Mouse (Mus musculus) CD4-positive, CD25-positive, alpha-beta regulatory T cell, adult 2 months (primary cell): Measurements from ENCODE around the gene BC052040.
A peak's percentile ranks its signal among the peaks of the same experiment; 100 is the strongest.

Experiments
- DNase-seq: peaks from one replicate; pipeline ENCODE4 v3.0.0-alpha.2; 2012; ENCODE audit warnings: low read depth, low spot score

Gene BC052040

DNA sequence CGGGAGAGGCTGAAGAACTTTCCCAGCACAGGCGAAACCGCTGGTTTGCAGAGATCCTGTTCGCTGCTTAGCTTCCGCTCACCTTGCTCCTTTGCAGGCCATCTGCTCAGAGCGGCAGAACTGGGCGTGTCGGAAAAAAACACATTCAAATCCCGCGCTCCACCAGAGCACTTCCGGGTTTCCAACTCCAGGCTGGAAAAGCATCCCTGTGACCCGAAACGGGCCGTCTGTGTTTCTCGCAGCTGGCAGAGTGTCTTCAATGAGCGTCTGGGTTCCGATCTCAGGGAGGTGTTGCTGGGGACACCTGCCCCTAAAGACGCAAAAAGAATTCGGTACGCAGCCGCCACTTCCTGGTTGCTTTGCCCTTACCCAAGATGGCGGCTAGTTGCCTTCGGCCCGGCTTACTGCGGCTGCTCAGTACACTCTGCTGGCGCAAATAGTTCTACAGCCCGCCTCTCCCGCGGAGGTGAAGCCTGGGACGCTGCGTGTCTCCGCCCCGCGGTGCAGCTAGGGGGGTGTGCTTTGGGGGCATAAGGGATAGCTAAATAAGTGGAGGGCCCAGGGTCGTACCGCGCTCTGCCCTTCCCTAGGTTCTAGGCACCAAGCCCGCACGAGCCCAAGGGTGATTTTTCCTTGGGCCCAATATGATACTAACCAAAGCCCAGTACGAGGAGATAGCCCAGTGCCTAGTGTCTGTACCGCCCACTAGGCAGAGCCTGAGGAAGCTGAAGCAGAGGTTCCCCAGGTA lies at the start of gene BC052040:
Gene BC052040 (plus strand): TSS at position 476 of the 748 bp plus-strand sequence.
- peak; percentile 94 for DNase-seq

DNA sequence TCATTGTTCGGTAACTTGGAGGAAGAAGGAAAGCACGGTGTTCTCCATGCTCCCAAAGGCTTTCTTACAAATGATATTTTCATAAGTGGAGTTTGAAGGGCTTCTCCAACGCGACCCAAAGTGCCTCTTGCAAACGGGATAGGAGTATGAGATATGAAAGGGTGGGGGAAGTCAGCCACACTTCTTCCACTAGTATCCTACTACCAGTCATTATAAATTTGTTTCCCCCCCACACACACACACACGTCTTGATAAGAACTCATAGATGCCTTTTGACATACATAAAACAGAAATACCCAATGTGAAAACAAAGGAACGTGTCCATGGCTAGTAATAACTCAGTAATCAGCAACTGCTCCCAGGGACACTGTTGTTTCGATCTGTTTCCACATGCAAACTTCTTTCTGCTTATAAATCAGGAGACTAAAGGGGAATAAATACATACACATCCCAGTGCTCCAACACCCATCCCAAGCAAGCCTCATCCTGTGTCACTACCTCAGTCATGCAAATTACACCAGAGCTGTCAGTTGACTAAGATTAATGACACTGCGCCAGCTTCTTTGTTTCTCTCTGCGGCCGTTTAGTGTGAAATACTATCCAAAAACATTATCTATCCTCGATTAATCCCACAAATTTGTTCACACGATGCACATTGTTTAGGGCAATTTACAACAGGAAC lies 43.4 kb upstream of the BC052040 start:
- DNase-seq: no peak

DNA sequence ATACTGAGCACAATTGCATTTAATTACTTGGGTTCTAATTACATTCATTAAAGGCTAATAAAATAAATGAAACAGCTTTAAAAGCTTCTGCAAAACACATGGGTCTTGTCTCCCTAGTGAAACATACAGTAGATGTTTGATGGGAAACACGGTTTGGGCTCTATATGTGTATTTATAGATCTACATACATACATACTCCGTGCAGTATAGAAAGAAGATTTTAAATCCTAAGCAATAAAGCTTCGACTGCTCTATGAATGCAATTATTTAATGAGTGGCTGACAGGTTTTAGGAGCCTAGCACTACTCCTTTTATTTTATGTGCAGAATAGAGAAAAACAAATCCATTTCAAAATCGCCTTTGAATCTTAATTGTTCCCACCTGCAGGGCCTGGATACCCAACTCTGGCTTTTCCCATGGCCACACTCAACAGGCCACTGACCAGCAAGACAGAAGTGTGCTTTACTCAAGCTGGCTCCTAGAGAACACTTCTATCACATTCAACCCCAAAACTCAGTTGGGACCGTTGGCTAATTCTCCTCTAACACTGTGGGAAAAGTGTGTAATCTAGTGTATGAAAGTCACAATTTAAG lies 42.7 kb upstream of the BC052040 start:
- DNase-seq: no peak

DNA sequence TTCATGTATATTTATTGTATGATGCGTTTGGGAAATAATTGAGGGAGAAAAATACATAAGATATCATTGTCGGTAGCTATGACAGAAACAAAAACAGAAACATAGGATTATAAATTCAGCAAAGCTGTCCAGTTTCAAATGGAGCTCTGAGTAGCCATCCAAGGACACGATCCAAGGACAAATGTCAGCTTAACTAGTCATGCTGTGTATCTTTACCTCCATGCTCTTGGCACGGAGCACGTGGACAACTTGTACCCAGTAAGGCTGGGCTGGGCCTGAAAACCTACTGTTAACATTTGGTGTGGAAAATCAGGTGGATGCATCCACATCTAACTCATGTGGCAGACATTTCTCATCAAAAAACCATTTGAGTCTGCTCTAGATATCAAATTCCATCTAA lies 41.8 kb upstream of the BC052040 start:
- no peak for DNase-seq

DNA sequence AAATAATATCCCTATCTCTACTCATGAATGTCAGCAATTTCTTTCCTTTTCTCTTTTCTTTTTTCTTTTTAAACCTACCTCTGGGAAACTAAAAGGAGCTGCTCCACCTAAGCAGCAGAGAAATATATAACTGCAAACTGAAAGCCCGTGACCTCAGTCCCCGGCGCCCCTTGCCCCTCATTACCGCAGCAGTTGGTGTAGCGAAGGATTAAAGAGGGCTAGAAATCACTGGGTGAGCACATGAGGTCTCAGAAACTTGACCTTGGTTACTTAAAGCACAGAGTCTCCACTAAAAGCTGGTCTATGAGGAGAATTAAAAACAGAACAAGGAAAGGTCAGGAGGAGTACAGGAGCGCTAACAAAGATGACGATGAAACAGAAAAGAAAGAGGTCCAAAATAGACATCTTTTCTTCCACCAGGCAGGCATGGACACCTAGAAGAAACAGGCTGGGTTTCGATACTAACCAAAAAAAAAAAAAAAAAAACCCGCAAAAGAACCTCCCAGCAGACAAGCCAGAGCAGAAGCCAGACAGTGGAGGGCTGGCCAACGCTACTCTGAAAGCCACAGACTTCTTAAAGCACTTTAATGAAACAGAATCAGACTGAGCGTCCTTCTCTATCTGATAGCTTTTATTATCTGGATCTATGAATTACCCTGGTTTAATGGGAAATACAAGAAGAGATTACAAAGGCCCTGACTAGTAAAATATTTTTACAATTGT lies 39.0 kb upstream of the BC052040 start:
- DNase-seq: no peak

DNA sequence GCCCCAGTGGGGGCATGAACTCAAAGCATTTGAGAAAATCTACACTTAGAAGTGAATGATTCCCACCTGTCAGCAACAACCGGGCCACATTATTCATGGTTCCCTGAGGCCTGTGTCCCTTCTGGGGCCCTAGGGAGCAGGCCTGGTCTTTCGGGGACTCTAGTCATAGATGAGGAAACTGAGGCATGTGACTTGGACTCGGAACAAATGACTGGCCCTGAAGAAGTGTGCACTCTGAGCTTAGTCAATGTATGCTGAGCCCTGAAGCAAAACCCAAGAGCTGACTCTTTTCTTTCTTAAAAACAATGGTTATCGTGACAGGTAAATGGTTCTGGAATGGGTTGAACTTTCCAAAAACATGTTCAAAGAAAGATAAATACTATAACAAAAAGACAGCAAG lies 38.3 kb upstream of the BC052040 start:
- no peak for DNase-seq

DNA sequence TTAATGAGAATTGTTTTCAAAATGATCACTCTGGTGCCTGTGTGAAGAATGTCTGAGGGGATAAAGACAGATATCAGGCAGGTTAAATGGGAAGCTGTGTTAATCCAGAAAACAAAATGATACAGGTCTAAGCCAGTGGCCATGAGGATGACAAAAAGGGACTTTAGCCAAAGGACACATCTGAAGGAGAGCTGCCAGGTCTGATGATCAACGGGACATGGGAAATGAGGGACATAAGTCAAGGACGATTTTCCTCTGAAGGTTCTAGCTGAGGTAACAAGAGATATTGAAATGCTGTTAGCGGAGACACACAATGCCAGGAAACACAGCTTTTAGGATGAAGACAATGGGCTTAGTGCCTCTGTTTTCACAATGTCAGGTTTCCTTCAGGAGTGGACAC lies 29.6 kb upstream of the BC052040 start:
- DNase-seq: no peak

DNA sequence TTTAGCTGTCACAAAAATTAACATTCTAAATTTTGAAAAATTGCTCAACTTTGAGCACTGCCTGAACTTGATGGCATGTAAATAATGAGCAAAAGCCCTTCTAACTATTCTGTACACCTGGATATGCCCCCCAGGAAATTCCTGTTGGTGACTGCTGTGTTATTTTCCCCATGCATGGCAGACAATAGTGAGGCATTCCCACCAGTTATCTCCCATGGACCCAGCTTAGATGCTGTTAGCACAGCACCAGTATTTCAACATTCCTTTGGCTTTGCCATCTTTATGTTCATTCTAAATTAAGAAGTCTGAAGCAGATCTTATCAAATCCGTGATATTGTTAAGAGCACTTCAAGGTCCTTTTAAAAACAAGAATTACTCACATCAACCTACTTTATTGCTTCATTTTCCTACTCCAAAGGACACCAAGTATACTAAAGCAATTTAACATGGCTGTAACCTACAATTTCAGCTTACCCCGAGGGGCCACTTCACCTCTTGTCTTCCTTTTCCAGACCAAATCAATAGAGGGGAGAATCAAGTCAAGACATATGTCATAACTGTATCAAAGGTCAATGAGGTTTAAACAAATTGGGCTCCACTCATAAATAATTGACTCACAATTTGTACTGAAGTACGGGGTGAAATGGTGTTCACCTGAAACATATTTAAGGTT lies 19.2 kb upstream of the BC052040 start:
- no peak for DNase-seq

DNA sequence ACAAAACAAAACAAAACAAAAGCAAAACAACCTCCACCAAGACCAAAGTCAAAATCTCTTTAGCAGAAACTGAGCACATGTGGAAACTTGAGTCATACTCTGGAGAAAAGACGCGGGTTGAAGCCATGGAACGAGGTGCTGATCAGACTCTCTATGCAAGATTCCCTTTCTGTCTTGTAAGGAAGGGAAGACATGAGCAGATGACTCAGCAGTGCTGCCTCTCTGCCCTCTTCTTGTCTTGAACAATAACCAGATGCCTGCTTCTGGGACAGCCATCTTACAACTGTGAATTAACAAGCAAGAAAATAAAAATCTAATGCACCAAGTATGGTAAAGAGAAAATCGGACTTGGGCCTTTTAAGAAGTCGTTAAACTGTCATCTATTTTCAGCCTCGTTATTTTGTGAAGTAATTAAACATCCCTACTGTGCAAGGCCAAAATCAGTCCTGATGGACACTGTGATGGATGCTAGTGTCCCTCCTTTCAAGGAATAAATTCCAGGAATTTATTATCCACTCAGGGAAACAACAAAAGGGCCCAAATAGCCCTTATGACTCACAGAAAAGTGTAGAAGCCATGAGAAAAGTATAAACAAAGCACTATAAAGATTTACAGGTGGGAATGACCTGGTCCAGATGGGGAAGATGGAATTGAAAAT lies 18.0 kb upstream of the BC052040 start:
- DNase-seq: no peak

DNA sequence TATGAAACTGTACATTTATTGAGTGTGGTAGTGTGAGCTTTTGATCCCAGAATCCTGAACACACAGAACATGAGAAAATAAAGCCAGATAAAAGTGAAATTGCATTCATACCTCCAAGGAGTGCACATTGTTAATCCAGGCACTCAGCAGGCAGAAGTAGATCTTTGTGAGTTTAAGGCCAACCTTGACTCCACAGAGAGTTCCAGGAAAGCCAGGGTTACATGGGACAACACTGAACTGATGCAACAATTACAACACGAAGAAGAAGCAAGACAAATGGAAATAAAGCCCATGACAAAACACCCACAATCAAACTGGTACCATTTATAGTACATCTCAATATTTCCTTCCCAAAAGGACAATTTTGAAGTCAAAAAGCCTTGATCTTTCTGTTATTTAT lies 9.5 kb upstream of the BC052040 start:
- no peak for DNase-seq

DNA sequence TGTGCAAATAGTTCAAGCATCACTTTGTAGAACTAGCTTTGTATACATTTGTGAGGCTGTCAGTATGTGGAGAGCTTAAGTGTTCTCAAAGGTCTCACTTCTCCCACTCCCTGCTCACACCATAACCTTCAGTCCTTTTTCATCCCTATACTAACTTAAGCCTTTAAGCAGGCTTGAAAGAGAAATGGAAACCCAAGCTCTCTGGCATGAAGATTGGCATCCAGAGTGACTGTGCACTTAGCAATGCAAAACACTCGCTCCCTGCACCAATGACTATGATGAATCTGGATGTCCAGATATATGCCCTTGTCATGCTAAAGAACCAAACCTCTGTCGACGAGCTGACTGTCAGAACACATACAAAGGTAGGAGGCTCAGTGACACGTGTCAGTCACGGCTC lies 6.7 kb upstream of the BC052040 start:
- DNase-seq: no peak

DNA sequence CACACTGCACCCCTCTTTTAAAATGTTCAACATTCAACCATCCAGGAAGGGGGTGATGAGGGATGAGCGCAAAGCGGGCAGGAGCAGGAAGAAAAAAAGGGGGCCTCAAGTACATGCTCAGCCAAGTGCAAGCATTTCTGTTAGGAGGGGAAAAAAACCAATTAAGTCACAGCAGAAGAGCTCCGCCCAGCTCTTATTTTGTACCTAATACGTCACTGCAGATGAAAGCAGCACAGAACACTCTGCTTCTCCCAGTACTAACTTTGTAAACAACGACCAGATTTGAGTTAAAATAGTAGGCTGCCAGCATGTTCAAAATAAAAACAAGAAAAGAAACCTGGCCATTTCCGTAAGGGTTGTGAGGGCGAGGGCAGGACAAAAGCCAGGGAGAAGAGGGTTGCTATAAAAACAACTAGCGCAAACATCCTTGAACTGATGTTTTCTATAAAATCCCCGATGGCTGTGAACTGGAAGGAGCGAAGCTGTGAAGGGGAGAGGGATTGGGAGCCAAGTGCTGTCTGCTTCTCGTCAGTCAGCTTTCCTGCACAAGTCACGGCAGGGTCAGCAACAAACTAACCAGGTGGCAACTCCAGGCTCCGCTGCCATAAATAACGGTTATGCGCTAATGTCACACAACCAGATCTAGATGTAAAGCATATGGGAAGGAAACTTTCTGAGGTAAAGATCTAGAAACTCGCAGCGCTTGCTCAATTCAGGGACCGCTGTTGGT lies 2.2 kb upstream of the BC052040 start:
- DNase-seq: no peak

DNA sequence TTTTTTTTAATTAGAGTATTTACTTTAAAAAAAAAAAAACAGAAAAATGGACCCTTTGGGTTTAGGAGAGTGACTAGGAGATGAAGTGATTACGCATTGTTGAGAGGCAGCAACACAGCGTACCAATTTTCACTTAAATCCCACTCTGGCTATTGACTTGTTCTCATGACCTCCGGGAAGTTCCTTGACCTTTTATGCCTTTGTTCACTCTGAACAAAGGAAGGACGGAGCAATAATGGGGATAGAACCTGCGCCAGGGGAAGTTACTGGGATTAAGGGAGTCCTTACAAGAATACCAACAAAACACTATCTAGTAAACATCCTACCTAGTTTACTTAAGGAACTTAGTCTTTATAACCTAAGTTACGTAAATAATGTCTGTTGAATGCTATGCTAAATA lies 1.5 kb upstream of the BC052040 start:
- no peak for DNase-seq

DNA sequence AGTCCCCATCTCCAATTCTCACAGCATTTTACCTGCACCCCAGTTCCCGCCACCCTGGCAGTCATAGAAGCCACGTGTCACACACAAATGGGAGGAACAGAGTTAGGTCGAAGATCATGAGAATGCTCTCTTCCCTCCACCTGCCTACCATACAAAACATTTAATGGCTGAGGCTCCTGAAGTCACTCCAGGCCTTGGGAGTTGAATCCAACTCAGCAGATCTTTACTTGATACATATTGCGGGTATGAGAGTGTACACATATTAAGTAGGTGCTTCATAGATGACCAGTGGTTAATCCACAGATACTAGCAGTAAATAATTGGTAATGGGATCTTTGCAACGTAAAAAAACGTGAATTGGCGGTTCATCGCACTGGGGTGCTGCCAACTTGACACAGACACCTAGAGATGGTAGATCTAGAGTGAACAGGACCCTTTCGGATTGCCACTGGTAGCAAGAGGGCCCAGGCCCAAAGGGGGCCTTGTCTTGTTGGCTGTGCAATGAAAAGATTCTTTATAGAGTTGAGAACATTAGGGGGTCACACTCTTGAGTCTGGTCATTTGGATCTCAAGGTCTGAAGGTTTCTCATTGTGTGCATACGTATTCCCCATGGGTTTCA lies 583 bp downstream of the BC052040 start:
- no peak for DNase-seq

DNA sequence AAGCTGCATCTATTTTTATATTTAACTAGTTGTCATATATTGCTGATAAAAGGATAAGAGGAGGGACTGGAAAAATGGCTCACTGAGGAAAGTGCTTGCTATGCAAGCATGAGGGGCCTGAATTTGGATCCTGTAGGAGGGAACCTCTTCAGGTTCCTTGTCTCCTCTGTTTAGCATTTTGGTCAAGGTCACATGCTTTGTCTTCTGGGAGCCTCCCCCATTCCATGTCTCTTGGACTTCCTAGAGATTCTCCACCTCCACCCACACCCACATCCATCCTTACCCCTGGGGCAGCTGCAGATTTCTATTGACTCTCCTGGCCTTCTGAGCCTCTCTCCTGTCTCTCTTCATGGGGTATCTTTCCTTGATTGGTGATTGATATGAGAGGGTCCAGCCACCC lies 2.3 kb downstream of the BC052040 start:
- DNase-seq: no peak

DNA sequence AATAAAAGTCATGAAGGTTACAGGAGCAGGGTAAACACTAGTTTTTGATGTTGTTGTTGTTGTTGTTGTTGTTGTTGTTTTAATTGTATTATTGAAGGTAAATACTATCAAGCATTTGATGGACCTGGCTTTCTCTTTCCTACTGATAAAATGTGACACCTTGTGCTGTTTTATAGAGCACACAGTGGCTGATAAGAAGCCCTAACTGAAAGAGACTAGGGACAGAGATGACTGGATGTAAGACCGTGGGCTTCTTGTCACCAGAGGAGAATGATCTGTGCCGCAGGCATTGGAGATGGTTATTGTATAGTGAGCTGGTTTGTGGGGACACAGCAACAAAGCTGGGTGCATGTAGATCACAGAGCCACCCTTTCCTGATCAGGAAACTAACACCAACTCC lies 9.1 kb downstream of the BC052040 start:
- DNase-seq: no peak

DNA sequence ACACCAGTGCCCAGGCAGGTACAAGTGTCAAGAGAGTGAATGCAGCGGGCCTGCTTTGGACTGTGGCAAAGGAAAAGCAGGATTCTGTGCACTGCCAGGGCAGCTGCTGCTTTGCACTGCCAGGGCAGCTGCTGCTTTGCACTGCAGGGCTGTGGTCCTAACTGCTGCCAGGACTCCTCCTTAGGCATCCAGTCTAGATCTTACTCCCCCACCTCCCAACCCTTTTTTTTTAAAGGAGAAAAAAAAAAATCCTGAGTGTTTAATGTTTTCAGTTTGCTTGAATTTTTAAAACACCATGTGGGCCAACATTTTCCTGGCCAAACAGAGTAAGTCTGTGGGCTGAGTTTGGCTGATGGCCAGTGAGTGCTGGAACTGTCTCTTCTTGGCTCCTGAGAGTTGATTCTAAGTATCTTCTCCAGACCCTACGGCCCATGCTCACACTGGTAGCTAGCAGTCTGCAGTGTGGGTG lies 11.2 kb downstream of the BC052040 start:
- DNase-seq: no peak

DNA sequence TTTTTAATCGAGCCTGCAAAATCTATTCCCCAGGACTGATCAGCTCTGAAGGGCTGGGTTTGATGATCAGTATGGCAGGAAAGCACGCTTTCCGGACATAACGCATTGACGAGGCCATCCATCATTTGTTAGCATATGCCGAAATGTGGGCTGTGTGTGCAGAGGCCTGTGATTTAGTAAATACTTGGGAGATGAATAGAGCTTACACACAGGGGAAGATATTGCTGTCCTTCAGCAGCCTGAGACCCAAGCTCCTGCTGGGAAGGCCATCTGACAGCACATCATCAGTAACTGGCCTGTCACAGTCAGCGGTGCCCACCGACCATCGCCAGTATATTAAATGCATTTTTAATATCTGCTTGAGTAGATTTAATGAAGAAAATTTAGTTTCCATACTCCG lies 15.5 kb downstream of the BC052040 start:
- DNase-seq: no peak

DNA sequence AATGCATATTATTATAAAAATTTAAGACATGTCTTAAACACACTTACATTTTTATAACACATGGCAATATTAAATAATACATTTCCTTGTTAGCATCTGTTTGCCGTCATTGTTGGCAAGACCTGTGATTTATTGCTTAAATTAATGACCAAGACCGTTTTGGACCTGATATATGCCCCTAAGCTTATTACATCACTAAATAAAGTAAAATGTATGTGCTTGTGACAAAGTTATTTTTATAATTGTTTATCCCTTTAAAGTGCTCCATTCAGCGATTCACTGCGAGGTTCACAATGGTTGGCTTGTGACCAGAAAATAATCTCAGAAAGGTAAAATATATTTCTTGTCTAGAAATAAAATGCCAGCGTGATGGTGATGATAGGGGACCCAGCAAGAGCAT lies 16.8 kb downstream of the BC052040 start:
- no peak for DNase-seq

DNA sequence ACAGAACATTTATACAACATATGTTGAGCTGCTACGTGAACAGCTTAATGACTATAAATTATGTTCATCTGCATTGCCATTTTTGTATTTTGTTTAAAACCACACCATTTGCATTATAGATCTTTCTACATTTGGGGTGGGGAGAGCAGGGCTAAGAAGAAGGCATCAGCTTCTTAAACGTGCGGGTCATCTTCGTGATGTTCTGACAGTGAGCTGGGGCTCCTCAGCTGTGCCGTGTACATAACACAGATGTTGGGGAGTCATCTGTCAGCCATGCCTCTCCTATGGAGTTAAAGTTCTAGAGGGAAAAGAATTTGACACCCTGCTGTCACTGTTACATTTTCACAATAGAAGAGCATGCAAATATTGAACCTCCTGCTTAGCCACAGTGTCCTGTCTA lies 19.2 kb downstream of the BC052040 start:
- no peak for DNase-seq
